Comparison of ENCODE assay signal across 27 mouse cellular contexts in genomic region chr15:77788356-77788755, GRCm38 (mm10). TPM values are rescaled to one million over a fixed set of nuclear protein-coding genes. Genes with fewer than 3 reads are reported as not detected.
DNase-seq lines count a peak whose midpoint lies in the region; ATAC-seq lines count a peak whose summit lies in the region.
"Had no signal": no experiment of that assay in that cellular context is flagged by ENCODE, and none has a peak within 500 bp of the region (broad histone marks: within the 10 kb centered on the region; RNA-seq: fewer than 3 reads in every experiment).

No protein-coding gene starts in this region.

- DNase-seq in limb, embryonic 10.5 days (ENCODE audit: low spot score), result no peak
- DNase-seq in cerebellum, adult 11 months, result peak; percentile 67
- DNase-seq in cerebellum, adult 8-10 months, result peak; percentile 64
- peak; percentile 67 to 70 for DNase-seq in cerebellum, postnatal 36 days
- DNase-seq in adrenal gland, adult 18-20 months (ENCODE audit: low spot score in 2 of 2), result no peak
- DNase-seq in spleen, adult 18-20 months, result no peak
- DNase-seq in adrenal gland, adult 8-10 months, result no peak
- DNase-seq: adrenal gland, postnatal 14 days; heart, postnatal 4 days; kidney, adult 8-10 months; kidney, postnatal 14 days; liver; lung, postnatal 4 days; right cerebral cortex, adult 18-20 months; right cerebral cortex, postnatal 4 days; thymus, postnatal 25 days had no signal

- H3K36me3 ChIP-seq in limb, embryonic 12.5 days, result peaks cover 97% of the 10 kb centered on the region
- peaks cover 95% of the 10 kb centered on the region for H3K36me3 ChIP-seq in limb, embryonic 10.5 days

- ATAC-seq in limb, embryonic 12.5 days (ENCODE audit: insufficient number of reproducible peaks, insufficient read depth, low FRiP score, low TSS enrichment, low read depth), result no peak
- ATAC-seq: intestine, embryonic 15.5 days; midbrain, embryonic 15.5 days had no signal

- peak overlapping the region; percentile 12 for H3K9ac ChIP-seq in limb, embryonic 12.5 days (replicated peaks)
- H3K9ac ChIP-seq: embryonic facial prominence, embryonic 15.5 days; hindbrain, embryonic 14.5 days; intestine, embryonic 15.5 days; liver, embryonic 15.5 days; lung, embryonic 15.5 days; midbrain, embryonic 15.5 days; neural tube, embryonic 13.5 days had no signal

- no peak overlapping the region for H3K4me2 ChIP-seq in limb, embryonic 12.5 days
- H3K4me2 ChIP-seq: embryonic facial prominence, embryonic 15.5 days; hindbrain, embryonic 14.5 days; intestine, embryonic 15.5 days; liver, embryonic 15.5 days; lung, embryonic 15.5 days; midbrain, embryonic 15.5 days; neural tube, embryonic 13.5 days had no signal

- 90% methylated on average over 6 of the region's 6 CpGs for WGBS in limb, embryonic 12.5 days
- WGBS in limb, embryonic 10.5 days, result 92% methylated on average over 6 of the region's 6 CpGs

- H3K9me3 ChIP-seq in limb, embryonic 12.5 days, result no peaks in the 10 kb centered on the region
- H3K9me3 ChIP-seq in limb, embryonic 10.5 days (replicated peaks), result no peaks in the 10 kb centered on the region
- H3K9me3 ChIP-seq: embryonic facial prominence, embryonic 15.5 days; intestine, embryonic 15.5 days; liver, embryonic 15.5 days; lung, embryonic 15.5 days; midbrain, embryonic 15.5 days; neural tube, embryonic 13.5 days had no signal

- no peak overlapping the region for H3K4me3 ChIP-seq in limb, embryonic 12.5 days (replicated peaks)
- no peak overlapping the region for H3K4me3 ChIP-seq in limb, embryonic 10.5 days
- H3K4me3 ChIP-seq: embryonic facial prominence, embryonic 15.5 days; intestine, embryonic 15.5 days; liver, embryonic 15.5 days; lung, embryonic 15.5 days; midbrain, embryonic 15.5 days; neural tube, embryonic 13.5 days had no signal

- H3K27me3 ChIP-seq in limb, embryonic 12.5 days, result no peaks in the 10 kb centered on the region
- H3K27me3 ChIP-seq in limb, embryonic 10.5 days (ENCODE audit: low read depth, poor library complexity, severe bottlenecking), result no peaks in the 10 kb centered on the region
- H3K27me3 ChIP-seq: embryonic facial prominence, embryonic 15.5 days; intestine, embryonic 15.5 days; liver, embryonic 15.5 days; lung, embryonic 15.5 days; midbrain, embryonic 15.5 days; neural tube, embryonic 13.5 days had no signal

- 0 out of 2 replicates have a peak, but pooled peaks cover 4% of the 10 kb centered on the region for H3K4me1 ChIP-seq in limb, embryonic 12.5 days (replicated peaks)
- 0 out of 2 replicates have a peak, but pooled peaks cover 6% of the 10 kb centered on the region for H3K4me1 ChIP-seq in limb, embryonic 10.5 days
- H3K4me1 ChIP-seq: embryonic facial prominence, embryonic 15.5 days; intestine, embryonic 15.5 days; liver, embryonic 15.5 days; lung, embryonic 15.5 days; midbrain, embryonic 15.5 days had no signal

- H3K27ac ChIP-seq in limb, embryonic 12.5 days, result no peak overlapping the region
- no peak overlapping the region for H3K27ac ChIP-seq in limb, embryonic 10.5 days
- H3K27ac ChIP-seq: embryonic facial prominence, embryonic 15.5 days; hindbrain, embryonic 14.5 days; intestine, embryonic 15.5 days; liver, embryonic 15.5 days; lung, embryonic 15.5 days; midbrain, embryonic 15.5 days; neural tube, embryonic 13.5 days had no signal

RNA-seq across cellular contexts. Expression of gene Apol8, which starts 31.6 kb away (rescaled TPM):
- 0.15 and 0.23 TPM in 2 replicates for polyA plus RNA-seq in limb, embryonic 12.5 days (2016; fragmentation: Nextera tagmentation; extraction: Ambion mirVana)
- 0.20 TPM in 1 of 2 replicates, not detected in the other for polyA plus RNA-seq in limb, embryonic 10.5 days (2016; fragmentation: Nextera tagmentation; extraction: Ambion mirVana)
- total RNA-seq in adrenal gland, adult 18-20 months (2021), result not detected
- under 1 TPM; 0.14 to 0.43 (median 0.15) TPM for total RNA-seq in adrenal gland, adult 8-10 months (2022)
- polyA plus RNA-seq: activated CD4-positive, CD25-positive, alpha-beta regulatory T cell, adult 4 months; hindbrain, embryonic 14.5 days; lung, embryonic 15.5 days; neural tube, embryonic 13.5 days had no signal

RNA-seq across cellular contexts. Expression of gene Myh9, which starts 53.6 kb away (rescaled TPM):
- 40.0 and 43.1 TPM in 2 replicates for polyA plus RNA-seq in limb, embryonic 12.5 days (2016; fragmentation: Nextera tagmentation; extraction: Ambion mirVana)
- polyA plus RNA-seq in limb, embryonic 10.5 days (2016; fragmentation: Nextera tagmentation; extraction: Ambion mirVana), result 30.6 and 39.2 TPM in 2 replicates
- 100 to 1,000 TPM; 270 to 287 TPM for total RNA-seq in adrenal gland, adult 18-20 months (2021)
- total RNA-seq in adrenal gland, adult 8-10 months (2022), result 100 to 1,000 TPM; 304 to 366 (median 340) TPM

RNA-seq across cellular contexts. Expression of gene Apol9b, which starts 59.5 kb away (rescaled TPM):
- polyA plus RNA-seq in limb, embryonic 12.5 days (2016; fragmentation: Nextera tagmentation; extraction: Ambion mirVana), result not detected in 2 replicates
- polyA plus RNA-seq in limb, embryonic 10.5 days (2016; fragmentation: Nextera tagmentation; extraction: Ambion mirVana), result not detected in 2 replicates
- total RNA-seq in adrenal gland, adult 18-20 months (2021), result 1 to 10 TPM in 1 of 2 experiments, under 1 TPM in 1; 0.66 to 1.6 TPM
- 1 to 10 TPM in 2 of 4 experiments, under 1 TPM in 2; 0.35 to 1.7 (median 0.78) TPM for total RNA-seq in adrenal gland, adult 8-10 months (2022)
- total RNA-seq: gastrocnemius, adult 18-20 months; left cerebral cortex, postnatal 25 days had no signal
- polyA plus RNA-seq: lung, embryonic 15.5 days; midbrain, embryonic 15.5 days had no signal

Comparison
In these comparisons a context has a peak if more than half of its experiments do, and no peak if none do; other contexts are left out.
1. DNase-seq: peak in cerebellum, adult 11 months (single experiment), cerebellum, adult 8-10 months (single experiment) and cerebellum, postnatal 36 days (2 of 2); none in limb, embryonic 10.5 days (single experiment), adrenal gland, adult 18-20 months (0 of 2), spleen, adult 18-20 months (0 of 2) and adrenal gland, adult 8-10 months (single experiment).